Mouse (Mus musculus) kidney, adult 2 months (tissue): ENCODE data around the gene Dnajc17. TPM values are rescaled to one million over a fixed set of nuclear protein-coding genes. Genes with fewer than 3 reads are reported as not detected.

Experiments used
- DNase-seq: peaks from one replicate; pipeline ENCODE4 v3.0.0; 2021
- H3K27ac ChIP-seq: fragments of 200-500 bp; 2 replicates; pipeline ENCODE4 v1.5.1; 2012; ENCODE audit warnings: low read depth, low read length, control low read depth, inconsistent platforms; ENCODE audit not compliant: insufficient read depth
- H3K27me3 ChIP-seq: fragments of 200-500 bp; replicated peaks from 2 replicates; pipeline ENCODE4 v1.6.1; 2012; ENCODE audit warnings: mild to moderate bottlenecking, moderate library complexity, low read length, inconsistent platforms; ENCODE audit not compliant: control insufficient read depth, insufficient read depth
- H3K36me3 ChIP-seq: fragments of 200-500 bp; 2 replicates; pipeline ENCODE4 v1.6.1; 2012; ENCODE audit warnings: mild to moderate bottlenecking, moderate library complexity, low read length, inconsistent platforms; ENCODE audit not compliant: control insufficient read depth, insufficient read depth
- H3K4me1 ChIP-seq: fragments of 200-500 bp; 2 replicates; pipeline ENCODE4 v1.6.1; 2011; ENCODE audit warnings: low read length; ENCODE audit not compliant: control insufficient read depth, insufficient read depth
- H3K4me3 ChIP-seq: fragments of 200-500 bp; 2 replicates; pipeline ENCODE4 v1.5.1; 2011; ENCODE audit warnings: mild to moderate bottlenecking, low read depth, low read length, control low read depth; ENCODE audit not compliant: insufficient read depth
- CTCF ChIP-seq: fragments of 200-500 bp; conservative IDR thresholded peaks from 2 replicates; pipeline ENCODE4 v1.5.1; 2011; ENCODE audit warnings: low read depth, mild to moderate bottlenecking, control low read depth, low read length, moderate library complexity, mixed read lengths; ENCODE audit not compliant: insufficient read depth, insufficient read length
- POLR2A ChIP-seq: fragments of 200-500 bp; IDR thresholded peaks from one replicate; pipeline ENCODE4 v1.6.1; 2011; ENCODE audit warnings: low read depth, low read length, control low read depth
- WGBS: fragments of 180-500 bp; shearing (Covaris S2); methylation state at CpG from one replicate; pipeline ENCODE4 v1.1.7; 2018; 5-methylcytosine and 5-hydroxymethylcytosine counted together
- polyA plus RNA-seq: library from polyadenylated mRNA; depleted of rRNA; stranded (reverse); fragments of >200 nt; gene quantifications from 2 replicates; pipeline ENCODE4 v1.2.3, GENCODE M21; 2012

The Dnajc17 gene
- polyA plus RNA-seq, 1 experiment: 4.6 TPM

DNA sequence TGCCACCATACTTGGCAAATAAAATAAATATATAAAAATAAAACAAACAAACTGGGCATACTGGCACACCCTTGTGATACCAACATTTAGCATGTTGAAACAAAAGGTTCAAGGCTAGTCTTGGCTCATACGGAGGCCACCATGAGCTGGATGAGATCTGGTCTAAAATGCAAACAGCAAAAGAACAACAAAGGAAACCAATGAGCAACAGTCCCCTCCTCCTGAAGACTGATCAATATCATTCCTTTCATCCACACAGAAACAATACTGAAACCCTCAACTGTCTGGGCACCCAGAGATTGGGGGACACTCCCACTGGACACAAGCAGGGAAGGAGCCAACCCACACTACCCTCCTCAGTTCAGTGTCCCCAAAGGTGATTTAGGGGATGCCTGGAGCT lies 11.1 kb downstream of the Dnajc17 start:
- WGBS: 94% methylated on average over 1 of the region's 1 CpGs
- no peaks in the 10 kb centered on the region for H3K36me3 ChIP-seq
- no peak for DNase-seq
- no peaks in the 10 kb centered on the region; the same call in 1 of the 2 replicates for H3K4me1 ChIP-seq
- H3K27me3 ChIP-seq: no peaks in the 10 kb centered on the region
- H3K4me3 ChIP-seq: no peak overlapping the region
- TF ChIP-seq POLR2A (no peak), CTCF (no peak)
- H3K27ac ChIP-seq: no peak overlapping the region

DNA sequence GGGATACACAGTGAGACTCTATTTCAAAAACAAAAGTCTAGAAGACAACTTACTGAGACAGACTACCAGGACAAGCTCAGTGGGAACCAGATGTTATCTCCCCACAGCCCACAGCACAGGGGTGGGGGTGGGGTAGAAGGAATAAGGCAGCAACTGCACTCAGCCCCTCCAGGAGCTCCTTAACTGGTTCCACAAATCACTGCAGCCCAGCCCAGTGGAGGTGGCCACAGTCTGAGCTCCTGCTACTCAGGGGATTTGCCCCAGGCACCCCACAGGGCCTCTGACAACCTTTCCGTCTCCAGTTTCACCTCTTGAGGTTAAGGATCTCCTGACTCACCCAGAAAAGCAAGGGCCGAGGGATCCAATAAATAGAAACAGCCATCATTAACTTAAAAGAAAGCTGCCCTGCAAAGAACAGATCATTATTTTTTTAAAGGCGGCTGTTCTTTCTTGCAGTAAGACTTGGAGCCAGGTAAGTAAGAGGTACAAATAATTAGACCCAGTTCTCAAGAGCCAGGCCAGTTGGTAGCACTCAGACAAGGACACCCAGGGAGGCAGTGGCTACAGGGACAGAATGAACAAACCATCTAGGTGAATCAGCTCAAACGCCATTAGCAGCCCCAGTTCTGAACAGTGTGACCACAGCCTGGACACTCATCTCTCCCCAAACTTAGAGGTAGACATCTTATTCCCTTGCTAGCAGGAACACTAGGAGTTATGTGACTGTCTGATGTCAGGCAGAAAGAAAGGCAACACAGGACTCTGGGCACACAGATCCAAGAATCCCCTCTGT lies 12.1 kb downstream of the Dnajc17 start:
- WGBS: 58% methylated on average over 4 of the region's 4 CpGs
- Histone ChIP-seq H3K4me3 (no peak overlapping the region), H3K27me3 (no peaks in the 10 kb centered on the region), H3K4me1 (no peaks in the 10 kb centered on the region; the same call in 1 of the 2 replicates), H3K27ac (no peak overlapping the region), H3K36me3 (no peaks in the 10 kb centered on the region)
- no peak for DNase-seq
- TF ChIP-seq CTCF (no peak), POLR2A (no peak)

- no peaks in the 10 kb centered on the region for H3K27me3 ChIP-seq
- H3K36me3 ChIP-seq: no peaks in the 10 kb centered on the region
- TF ChIP-seq CTCF (no peak), POLR2A (no peak)
- WGBS: 82% methylated on average over 5 of the region's 5 CpGs
- no peak overlapping the region for H3K27ac ChIP-seq
- peaks cover 1% of the 10 kb centered on the region; the same call in 1 of the 2 replicates for H3K4me1 ChIP-seq
- no peak for DNase-seq
- H3K4me3 ChIP-seq: no peak overlapping the region
Measured at GRCm38 (mm10) chr2:119194140-119194539, 14.5 kb downstream of the Dnajc17 start.

GRCm38 (mm10) chr2:119190969-119191368 lies 17.6 kb downstream of the Dnajc17 start:
- Histone ChIP-seq H3K4me3 (no peak overlapping the region), H3K36me3 (no peaks in the 10 kb centered on the region), H3K27me3 (no peaks in the 10 kb centered on the region), H3K27ac (no peak overlapping the region), H3K4me1 (peaks cover 3% of the 10 kb centered on the region; the same call in 1 of the 2 replicates)
- TF ChIP-seq POLR2A (no peak), CTCF (no peak)
- WGBS: 79% methylated on average over 5 of the region's 5 CpGs
- DNase-seq: no peak

DNA sequence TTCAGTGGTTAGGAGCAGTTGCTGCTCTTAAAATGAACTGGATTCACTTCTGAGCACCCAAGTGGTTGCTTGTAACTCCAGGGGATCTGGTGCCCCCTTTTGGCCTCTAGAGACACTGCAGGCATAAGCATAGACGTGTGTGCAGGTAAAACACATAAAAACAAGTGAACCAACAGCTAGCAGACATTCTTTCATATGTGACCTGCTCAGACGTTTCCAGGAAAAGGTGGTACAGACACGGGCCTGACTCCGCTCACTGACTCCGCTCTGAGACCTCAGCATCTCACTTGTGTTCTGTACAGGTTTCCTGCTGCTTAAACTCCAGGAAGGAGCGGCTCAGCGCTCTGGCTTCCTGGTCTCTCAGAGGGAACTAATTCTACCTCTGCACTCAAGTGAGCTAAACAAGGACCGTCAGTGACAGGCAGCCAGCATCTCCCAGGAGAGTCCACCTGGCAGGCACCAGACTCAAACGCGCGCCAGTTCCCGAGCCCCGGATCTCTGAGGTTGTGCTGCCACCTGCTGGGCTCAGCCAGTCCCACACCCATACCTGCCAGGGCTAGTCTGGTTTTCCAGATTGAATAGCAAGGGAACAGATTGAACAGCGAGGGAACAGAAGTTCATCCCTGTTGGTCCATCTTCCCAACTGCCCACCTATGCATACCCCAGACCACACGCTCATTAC lies 19.4 kb downstream of the Dnajc17 start:
- Histone ChIP-seq H3K27ac (no peak overlapping the region), H3K36me3 (no peaks in the 10 kb centered on the region), H3K27me3 (no peaks in the 10 kb centered on the region), H3K4me3 (peak overlapping the region; percentile 34; the same call in 1 of the 2 replicates), H3K4me1 (peaks cover 3% of the 10 kb centered on the region; the same call in 1 of the 2 replicates)
- WGBS: 4% methylated on average over 15 of the region's 15 CpGs
- peak; percentile 86 for DNase-seq
- no peak for TF ChIP-seq POLR2A
- TF ChIP-seq CTCF: peak; percentile 95

DNA sequence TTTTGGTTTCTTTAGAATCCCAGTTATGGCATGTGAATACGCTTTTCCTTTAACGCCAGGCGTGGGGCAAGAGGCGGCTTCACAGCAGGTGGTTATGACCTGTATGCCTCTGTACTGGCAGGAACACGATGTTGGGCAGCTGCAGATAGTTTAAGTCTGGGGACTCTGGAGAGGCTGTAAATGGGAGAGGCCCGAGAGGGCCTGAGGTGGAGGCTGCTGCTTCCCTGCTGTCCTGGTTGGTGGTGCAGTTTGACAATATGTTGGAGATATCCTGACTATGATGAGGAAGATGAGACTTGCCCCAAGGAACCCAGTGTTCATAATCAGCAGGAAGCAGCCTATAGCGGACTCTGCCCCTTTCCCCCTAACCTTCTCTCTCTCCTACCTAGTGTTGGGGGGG lies 25.7 kb downstream of the Dnajc17 start:
- Histone ChIP-seq H3K27ac (no peak overlapping the region), H3K4me1 (no peaks in the 10 kb centered on the region), H3K36me3 (no peaks in the 10 kb centered on the region; the same call in 1 of the 2 replicates), H3K27me3 (no peaks in the 10 kb centered on the region), H3K4me3 (no peak overlapping the region)
- WGBS: 90% methylated on average over 7 of the region's 7 CpGs
- no peak for DNase-seq
- TF ChIP-seq CTCF (no peak), POLR2A (no peak)

DNA sequence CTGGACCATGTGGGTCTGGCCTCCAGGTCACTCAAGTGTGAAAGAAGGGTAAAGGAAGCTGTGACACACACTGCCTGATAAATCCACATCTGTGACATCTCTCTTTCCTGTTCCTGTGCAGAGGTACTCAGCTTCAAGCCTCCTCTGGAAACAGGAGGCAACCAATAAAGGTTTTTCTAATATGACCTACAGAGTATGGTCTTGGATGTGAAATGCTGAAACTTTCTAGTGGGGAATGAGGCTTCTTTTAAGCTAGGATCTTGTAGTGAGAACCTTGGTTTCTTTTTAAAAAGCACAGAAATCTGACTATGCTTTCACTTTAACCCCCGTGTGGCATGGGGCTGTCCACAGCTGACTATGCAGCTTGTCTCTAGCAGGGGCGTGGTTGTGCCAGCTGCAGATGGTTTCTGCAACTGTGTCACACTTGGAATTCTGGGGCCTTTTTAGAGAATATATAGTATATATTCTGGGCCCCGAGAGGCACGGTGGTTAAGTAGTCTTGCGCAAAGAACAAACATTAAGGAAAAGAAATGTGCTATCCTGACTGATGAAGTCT lies 31.1 kb downstream of the Dnajc17 start:
- no peaks in the 10 kb centered on the region for H3K27me3 ChIP-seq

More for the DNA sequence above, 31.1 kb downstream of the Dnajc17 start:
- Histone ChIP-seq H3K27ac (no peak overlapping the region), H3K36me3 (no peaks in the 10 kb centered on the region; the same call in 1 of the 2 replicates), H3K4me1 (no peaks in the 10 kb centered on the region), H3K4me3 (no peak overlapping the region)
- WGBS: 82% methylated on average over 5 of the region's 5 CpGs
- no peak for DNase-seq
- no peak for TF ChIP-seq CTCF
- no peak for TF ChIP-seq POLR2A
